Mouse (Mus musculus): ENCODE data around the gene Msh3.

Msh3 gene

DNA sequence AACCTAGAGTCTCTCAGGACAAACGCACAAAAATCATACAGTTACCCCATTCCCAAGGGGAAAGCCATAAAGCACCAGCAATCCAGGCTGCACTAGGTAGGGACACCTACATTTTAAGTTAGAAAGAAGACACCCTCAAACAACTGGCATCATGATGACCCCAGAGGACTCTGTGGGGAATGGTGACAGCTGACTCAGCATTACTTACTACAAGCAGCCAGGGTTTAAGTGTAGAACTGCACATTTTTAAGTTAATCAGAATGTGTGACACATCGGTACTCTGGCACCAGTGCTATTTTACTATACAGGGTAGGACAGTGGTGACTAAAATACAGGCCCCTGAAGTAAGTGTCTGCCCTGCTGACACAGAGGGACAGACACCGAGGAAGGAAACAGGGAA is 24.2 kb downstream of the Msh3 start:
- DNase-seq (ENCODE audit: low spot score): no peak

DNA sequence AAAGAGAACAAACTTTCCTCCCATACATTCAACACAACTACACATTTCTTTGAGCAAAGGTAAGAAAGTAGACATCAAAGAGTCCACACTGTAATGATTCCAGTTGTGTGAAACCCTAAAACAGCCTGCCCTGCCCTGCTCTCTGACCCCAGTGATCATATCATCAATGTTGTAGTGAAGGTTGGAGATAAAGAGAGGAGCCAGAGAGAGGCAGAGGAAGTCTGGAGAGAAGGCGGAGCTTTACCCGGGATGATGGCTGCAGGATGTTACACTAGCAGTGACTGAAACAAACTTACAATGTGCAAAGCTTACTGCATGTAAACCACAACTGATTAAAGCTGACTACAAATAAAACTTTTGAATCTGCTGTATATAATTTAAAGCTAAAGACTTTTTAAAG is 26.8 kb downstream of the Msh3 start:
- DNase-seq (ENCODE audit: low spot score): no peak

DNA sequence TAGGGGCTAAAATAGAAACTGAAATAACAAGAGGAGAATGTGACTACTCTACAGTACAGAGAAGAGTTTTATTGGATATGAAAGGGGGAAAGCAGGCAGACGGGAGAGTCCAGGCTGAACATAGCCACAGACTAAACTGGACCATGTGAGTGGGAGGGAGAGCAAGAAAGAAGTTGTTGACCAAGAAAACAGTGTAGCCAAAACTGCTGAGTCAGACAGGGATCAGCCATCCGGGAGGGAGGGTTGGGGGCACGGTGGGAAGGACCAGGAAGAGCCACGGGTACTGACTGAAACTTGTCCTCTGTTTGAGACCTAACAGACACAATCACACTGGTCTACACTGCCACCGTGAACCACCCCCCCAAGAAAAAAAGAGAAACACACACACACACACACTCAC is 28.8 kb downstream of the Msh3 start:
- no peak for DNase-seq (ENCODE audit: low spot score)

DNA sequence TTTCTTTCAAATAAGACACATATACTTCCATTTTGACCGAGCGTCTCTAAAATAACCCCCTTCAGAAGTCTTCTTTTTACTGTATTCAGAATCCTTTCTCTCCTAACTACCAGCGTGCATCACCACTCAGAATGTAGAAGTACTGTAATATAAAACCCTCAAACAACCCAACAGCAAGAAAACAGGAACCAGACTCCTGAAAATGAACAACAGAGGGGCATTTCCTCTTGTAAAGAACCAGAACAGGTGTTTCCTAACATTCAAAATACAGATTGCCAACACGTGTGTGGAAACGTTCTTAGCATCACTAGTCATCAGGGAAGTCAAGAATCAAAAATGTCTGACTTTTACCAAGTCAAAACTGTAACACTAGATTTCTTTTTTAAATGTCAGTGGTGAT is 34.0 kb downstream of the Msh3 start:
- DNase-seq (ENCODE audit: low spot score): no peak

DNA sequence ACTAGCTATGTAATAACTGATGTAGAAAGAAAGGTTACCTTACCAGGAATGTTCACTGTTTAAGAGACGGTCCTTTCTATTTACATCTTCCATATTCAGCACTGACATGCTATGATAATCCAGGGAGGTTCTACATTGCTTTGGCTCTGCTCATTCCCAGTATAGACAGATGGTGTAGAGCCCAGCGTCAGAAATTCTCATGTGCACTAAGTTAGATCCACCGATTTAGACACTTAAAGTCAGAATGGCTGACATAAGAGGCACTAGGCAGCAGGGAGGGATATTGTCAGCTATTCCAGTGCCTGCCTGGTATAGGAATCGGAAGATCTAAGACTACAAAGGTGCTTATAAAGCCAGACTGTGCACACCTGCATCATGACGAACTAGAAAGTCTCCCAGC is 40.2 kb downstream of the Msh3 start:
- DNase-seq (ENCODE audit: low spot score): no peak

DNA sequence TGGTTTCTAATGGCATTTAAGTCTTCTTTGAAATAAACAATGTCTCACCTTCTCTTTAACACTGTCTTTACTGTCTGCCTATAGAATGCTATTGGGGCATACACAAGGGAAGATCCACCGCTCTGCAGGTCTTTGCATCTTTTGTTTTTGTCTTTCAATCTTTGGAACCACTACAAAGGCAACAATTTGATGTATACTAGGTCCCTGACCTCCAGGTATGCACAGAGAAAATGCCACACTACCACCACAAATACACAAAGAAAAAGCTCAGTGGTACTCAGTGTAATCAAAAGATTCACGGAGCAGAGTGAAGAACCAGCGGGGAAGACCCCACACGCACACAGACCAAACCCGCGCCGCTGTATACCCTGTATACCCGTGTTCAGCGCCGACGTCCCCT is 49.1 kb downstream of the Msh3 start, which contains the start of gene Gm20379:
Gm20379 (plus strand) TSS at position 301 of the 400 bp plus-strand sequence.
- no peak for DNase-seq (ENCODE audit: low spot score)

DNA sequence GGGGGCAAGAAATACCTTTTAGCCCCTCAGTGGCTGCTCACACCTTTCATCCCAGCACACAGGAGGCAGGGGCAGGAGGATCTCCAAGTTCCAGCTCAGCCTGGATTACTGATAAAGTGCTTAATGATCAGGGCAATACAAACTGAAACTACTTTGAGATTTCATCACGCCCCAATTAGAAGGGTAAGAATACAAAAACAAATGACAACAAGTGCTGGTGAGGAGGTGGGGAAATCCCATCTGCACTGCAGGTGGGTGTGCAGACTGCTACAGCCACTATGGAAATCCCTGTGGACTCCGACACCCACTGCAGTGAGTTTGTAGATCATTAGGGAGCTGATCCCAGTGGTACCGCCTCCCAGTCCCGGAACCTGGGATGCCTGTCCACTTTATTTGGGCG is 50.5 kb downstream of the Msh3 start:
- no peak for DNase-seq (ENCODE audit: low spot score)

DNA sequence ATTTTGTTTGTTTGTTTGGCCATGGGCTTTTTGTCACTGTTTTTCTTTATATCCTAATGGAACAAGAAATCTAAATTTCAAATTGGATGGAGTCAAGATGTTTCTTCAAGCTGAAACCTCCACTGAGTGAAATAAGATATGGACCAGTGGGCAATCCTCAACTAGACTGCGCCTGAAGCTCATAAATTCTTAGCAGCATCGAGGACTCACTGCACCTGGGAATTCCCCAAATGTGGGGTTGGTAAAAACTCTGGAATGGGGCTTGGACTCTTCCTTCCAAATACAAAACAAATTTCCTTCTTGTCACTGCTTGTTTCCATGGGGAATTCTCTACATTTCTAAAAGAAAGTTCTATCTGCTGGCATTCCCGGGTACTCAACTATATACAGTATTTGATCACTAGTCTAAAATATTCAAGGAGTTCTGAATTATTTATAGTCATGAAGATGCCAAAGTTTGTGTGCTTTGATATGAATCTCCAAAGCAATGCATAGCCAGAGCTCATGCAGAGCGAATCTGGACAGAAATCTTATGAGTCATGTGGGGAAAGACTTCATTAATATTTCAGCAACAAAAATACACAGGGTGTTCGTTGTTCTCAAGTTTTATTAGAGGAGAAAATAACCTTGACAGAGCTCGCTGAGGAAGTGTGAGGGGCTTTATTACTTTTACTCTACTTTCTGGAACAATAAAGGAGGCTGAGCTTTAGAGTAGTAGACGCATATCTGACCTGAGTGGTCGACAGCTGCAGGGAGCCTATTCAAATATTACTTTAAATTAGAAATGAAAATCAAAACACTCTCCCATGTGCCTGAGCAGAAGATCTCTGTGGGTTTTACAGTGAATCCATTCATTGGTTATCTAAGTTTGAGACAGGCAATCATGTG is 51.5 kb downstream of the Msh3 start:
- no peak for DNase-seq (ENCODE audit: low spot score)

DNA sequence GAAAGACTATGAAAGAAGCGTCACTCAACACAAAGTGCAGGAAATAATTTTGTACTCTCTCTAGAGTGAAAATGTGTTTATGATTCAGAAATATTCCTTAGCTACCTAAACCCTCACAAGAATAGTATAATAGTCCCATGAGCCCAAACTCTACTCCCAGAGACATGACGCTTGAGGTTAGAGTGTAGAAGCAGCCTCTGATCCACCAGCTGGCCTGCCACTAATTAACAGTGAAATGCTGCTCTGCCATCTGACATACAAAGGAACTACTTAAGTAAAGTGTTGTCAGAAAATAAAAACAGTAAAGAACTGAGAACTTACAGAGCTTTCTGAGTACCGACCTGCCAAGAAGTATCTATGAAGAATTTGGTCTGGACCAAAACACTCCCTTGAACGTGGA is 52.3 kb downstream of the Msh3 start:
- DNase-seq (ENCODE audit: low spot score): no peak

DNA sequence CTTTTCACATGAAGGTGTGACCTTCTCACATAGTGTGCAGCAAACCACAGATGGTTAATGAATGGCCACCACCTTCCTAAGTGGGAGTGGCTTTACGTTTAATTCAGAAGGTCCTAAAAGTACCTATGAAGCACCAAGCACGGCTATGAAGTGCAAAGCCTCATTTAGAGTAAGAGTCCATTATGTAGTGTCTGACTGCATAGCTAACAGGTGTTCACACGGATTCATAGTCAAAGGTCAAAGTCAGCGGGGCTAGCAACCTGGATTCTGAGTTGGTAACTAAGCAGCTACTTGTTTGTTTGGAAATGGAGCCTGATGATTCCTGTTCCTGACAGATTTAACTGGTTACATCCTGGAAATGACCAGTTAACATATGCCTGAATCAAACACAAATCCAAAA is 53.0 kb downstream of the Msh3 start:
- no peak for DNase-seq (ENCODE audit: low spot score)

DNA sequence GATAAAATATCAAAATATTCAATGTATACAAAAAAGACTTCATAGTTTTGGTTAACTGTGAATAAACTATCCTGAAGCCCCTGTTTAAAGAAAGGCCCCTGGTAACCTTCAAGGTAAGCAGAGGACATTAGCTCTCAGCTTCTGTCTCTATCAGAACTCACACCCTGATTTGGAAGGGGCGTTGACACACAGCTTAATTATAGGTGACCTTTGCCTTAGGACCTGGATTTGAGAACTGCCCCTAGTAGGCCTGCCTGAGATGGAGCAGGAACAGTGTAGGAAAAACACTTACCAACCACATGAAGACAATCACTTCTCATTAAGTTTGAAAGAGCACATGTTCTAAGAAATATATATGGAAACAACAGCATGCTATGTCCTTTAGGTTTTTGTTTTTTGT is 55.3 kb downstream of the Msh3 start:
- no peak for DNase-seq (ENCODE audit: low spot score)

DNA sequence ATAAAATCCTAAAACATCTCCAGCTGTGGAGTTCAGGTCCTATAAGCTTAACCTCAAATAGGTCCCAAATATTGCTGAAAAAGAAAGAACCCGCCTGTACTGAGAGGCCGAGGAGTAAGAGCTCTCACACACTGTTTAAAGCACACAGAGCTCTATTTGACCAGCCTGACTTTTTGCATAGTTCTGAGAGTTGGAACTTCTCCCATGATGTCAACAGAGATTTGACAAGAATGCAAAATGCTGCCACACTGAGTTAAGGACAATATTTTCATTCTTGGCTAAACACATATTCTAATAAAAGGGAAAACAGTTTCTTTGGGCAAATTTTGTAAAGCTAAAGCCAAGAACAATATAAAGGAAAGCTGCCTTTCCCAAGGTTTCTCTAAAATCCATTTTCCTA is 57.8 kb downstream of the Msh3 start:
- DNase-seq (ENCODE audit: low spot score): peak; percentile 12

DNA sequence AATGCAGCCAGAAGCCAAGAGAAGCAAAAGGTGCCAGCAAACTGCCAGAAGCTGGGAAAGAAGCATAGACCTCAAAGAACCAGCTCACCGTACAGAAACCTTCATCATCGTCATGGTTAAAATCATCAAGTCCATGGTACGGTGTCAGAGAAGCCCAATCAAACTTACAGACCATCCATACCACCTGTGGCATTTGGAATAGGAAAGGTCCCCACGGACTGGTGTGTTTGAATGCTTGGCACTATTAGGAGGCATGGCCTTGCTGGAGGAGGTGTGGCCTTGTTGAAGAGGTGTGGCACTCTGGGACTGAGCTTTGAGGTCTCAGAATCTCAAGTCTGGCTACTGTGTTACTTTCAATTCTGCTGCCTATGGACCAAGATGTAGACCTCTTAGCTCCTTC is 58.3 kb downstream of the Msh3 start:
- no peak for DNase-seq (ENCODE audit: low spot score)

DNA sequence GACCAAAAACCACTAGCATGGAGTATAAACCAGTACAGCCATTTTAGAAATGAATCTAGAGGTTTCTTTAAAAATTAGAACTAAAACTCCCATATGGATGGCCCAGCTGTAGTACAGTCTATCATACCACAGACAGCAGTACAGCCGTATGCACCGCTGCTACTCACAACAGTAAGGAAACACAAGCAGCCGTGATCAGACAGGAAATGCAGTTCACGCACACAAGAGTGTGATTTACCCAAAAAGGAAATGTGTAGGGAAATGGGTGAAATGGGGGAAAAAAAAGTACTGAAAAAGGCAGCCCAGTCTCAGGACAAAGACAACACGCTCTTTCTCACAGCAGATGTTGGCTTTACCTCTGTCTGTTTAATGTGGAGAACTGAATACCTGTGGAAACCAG is 60.9 kb downstream of the Msh3 start:
- no peak for DNase-seq (ENCODE audit: low spot score)

DNA sequence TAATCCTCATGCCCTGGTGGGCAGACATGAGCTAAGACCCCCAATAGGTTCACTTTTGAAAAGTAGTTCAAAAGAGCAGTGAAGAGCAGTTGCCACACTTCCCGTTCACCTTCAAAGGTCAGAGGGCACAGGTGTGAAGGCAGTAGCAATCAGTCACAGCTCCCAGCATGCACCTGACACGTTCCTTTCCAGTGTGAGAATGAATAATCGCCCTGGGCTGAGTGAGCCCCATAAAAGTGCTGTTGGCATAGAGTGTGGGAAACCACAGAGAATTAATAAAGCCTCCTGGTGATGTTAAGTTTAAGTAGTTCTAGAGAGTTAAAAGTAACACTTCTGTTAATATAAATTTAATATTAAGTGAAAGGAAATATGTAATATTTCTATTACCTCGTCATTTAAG is 63.2 kb downstream of the Msh3 start:
- no peak for DNase-seq (ENCODE audit: low spot score)

DNA sequence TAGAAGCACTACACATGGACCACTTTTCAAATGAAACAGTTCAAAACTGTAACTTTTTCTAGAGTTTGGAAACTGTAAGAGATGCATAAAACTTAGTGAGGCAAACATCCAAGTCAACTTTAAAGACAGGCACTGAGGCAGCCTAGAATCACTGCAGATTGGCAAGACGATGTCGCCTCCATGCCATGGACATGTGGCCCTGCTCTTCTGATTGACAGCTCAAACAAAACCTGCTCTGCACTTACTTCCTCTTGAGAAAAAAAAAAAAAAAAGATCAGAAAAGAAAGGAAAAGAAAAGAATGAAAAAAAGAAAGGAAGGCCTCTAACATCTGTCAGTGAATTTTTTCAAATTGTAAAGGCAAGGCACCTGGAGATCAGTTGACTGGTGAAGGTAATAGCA is 77.8 kb downstream of the Msh3 start:
- no peak for DNase-seq (ENCODE audit: low spot score)

DNA sequence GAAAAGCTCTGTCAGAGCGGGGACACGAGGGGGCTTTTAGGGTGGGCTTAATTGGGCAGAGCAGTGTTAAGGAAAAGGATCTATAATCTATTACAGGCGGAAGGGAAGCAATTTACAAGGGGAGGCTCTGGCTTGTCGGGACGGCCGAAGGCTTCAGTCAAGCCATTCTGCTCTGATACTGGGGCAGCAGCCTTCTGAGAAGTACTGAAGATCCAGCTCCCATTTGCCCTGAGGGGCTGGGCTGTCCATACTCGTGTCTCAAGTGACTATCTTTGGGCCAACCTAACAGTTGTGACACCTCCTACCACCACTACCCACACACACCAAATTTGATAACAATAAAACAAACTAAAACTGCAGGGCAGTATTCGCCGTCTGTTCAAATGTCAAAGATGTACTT is 79.5 kb downstream of the Msh3 start:
- no peak for DNase-seq (ENCODE audit: low spot score)

DNA sequence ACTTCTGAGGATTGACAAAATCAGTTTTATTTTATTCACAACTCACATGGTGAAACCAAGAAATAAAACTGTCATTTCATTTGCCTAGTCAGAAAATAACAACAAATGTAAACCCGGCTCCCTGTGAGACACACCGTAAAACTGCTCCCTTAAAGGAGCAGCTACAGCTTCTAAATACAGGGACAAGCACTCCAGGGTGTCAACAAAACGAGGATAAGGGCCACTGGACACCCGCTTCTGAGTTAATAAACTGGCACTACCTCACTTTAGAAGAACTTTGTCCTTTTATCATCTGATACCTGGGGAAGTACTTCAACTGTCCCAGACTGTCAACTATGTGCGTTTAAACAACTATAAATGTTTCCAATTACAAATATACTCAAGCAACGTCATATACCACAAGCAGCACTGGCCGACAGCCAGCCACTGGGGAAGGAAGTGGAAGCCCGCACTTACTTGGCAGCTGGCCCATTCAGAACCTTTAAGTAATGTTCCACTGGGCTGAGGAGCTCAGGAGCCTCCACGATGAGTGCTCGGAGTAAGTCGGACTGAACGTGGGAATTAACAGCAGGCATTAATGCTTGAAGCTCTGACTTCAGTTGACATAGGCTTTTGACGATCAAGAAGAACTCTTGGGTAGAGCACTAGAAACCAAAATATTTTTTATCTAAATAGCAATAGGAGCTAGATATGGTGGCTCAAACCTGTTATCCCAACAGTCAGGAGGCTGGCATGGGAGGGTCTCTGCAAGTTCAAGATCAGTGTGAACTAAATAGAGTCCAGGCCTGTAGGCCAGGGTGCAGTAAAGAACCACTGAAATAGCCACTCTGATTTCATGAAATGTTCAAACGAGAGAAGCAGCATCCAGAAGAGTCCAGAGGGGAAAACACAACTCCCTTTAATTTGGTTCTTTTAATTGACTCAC is 80.3 kb downstream of the Msh3 start:
- DNase-seq (ENCODE audit: low spot score): peak; percentile 87

DNA sequence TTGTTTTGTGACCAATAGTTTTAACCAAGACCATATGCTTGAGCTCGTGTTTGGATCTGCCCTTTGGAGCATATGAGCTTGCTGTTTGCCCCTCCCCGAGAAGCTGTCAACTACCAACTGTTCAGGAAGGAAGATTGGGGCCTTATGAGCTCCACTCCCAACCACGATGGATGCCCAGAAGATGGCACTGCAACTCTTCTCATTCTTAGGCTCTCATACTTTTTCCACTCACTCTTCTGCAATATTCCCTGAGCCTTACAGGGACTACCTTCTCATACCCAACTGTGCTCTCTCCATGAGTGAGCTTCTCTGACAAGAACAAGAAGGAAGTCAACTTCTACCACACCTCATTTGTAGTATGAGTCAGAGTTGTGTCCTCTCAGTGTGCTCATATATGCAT is 87.7 kb downstream of the Msh3 start:
- no peak for DNase-seq (ENCODE audit: low spot score)

DNA sequence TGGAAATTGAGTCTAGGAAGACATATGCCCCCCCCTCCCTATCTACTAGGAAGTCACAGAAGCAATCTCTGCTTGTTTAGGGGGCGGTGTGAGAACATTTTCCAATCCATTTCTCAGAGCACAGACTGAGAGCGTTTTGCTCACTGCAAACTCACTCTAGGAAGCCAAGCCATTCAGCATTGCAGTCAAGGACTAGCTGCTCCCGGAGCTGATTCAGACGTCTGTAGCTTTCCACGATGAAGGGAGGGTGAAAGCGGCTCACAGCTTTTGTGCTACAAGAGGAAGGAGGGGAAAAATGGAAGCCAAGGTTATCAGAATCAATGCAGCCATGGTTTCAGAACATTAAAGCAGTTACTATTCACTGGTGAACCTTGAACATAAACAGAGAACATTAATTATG is 91.2 kb downstream of the Msh3 start:
- DNase-seq (ENCODE audit: low spot score): no peak

DNA sequence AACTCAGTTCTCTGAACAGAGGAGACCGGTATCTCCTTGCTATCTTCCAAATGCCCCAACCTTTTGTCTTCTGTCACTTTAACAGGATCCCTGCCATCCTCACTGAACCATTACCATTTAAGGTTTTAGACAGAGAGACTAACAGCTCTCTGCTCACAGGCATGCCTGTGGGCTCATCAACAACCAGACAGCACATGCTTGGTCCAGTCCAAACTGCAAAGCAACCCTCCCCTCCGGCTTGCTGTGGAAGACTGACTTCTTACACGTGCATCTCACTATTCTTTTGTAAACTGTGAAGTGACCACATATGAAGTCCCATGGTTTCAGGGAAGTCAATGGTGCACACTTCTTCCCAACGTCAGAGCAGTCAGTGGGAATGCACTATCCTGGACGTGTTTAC is 93.5 kb downstream of the Msh3 start:
- no peak for DNase-seq (ENCODE audit: low spot score)

DNA sequence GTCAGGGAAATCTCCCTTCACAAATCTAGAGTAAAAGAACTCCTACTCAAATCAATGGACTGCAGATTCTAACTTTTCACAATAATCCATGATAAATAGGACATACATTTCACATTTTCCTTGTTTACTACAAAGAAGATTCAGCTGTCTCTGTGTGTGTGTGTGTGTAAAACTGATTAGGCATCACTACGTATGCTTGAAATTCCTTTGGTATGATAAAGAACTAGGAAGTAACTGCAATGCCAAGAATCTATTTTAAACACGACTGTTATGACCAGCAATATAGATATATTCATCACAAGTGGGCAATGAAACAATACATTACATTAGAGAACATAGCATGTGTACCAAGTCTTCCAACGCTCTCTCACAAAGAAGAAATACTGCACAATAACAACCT is 99.3 kb downstream of the Msh3 start:
- DNase-seq (ENCODE audit: low spot score): no peak

DNA sequence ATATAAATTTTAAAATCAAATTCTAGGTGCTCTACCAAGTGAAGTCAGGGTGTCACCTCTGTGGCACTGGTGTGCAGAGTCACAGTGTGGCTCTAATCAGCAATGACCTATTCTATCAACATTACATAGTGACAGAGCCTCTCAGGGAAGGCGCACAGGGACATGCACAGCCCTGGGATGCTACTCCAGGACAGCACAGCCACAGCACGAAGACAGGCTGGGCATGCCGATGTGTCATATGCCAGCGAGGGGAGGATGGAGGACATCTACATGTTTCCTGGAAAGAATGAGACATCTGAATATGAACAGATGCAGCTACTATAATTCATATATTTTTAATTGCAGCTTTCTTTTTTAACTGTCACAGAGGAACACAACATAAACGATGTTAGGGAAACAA is 101.0 kb downstream of the Msh3 start:
- no peak for DNase-seq (ENCODE audit: low spot score)
